Mouse (Mus musculus) liver, postnatal 0 days (tissue): Measurements from ENCODE around the gene Keap1. TPM values are rescaled to one million over a fixed set of nuclear protein-coding genes. Genes with fewer than 3 reads are reported as not detected.

Experiments
- ATAC-seq: fragments of 200-750 bp; cut with Nextera tagmentation; 2 replicates; pipeline ENCODE4 v1.8.0; 2017; ENCODE audit warnings: mild to moderate bottlenecking, moderate library complexity
- DNase-seq: peaks from one replicate; pipeline ENCODE4 v3.0.0-alpha.2; 2016
- H3K27ac ChIP-seq: fragments of 300-500 bp; sonication (generic); 2 replicates; pipeline ENCODE4 v1.5.1; 2014; ENCODE audit warnings: antibody characterized with exemption, moderate library complexity, mild to moderate bottlenecking, low read depth
- H3K27me3 ChIP-seq: fragments of 300-500 bp; sonication (generic); 2 replicates; pipeline ENCODE4 v1.6.1; 2014; ENCODE audit warnings: low read length, control low read depth, mixed read lengths; ENCODE audit not compliant: insufficient read depth
- H3K36me3 ChIP-seq: fragments of 300-500 bp; sonication (generic); replicated peaks from 2 replicates; pipeline ENCODE4 v1.6.1; 2014; ENCODE audit warnings: mild to moderate bottlenecking, control low read depth, low read length, moderate library complexity, mixed read lengths; ENCODE audit not compliant: insufficient read depth
- H3K4me1 ChIP-seq: fragments of 300-500 bp; sonication (generic); 2 replicates; pipeline ENCODE4 v1.6.1; 2014; ENCODE audit warnings: antibody characterized with exemption, mild to moderate bottlenecking, control low read depth; ENCODE audit not compliant: insufficient read depth
- H3K4me2 ChIP-seq: fragments of 300-500 bp; sonication (generic); 2 replicates; pipeline ENCODE4 v1.6.1; 2014; ENCODE audit warnings: low read depth, mild to moderate bottlenecking, low read length, moderate library complexity, mixed read lengths
- H3K4me3 ChIP-seq: fragments of 300-500 bp; sonication (generic); 2 replicates; pipeline ENCODE4 v1.5.1; 2014; ENCODE audit warnings: low read depth, low read length
- H3K9ac ChIP-seq: fragments of 300-500 bp; sonication (generic); replicated peaks from 2 replicates; pipeline ENCODE4 v1.6.1; 2014; ENCODE audit warnings: mild to moderate bottlenecking, moderate library complexity
- H3K9me3 ChIP-seq: fragments of 300-500 bp; sonication (generic); 2 replicates; pipeline ENCODE4 v1.6.1; 2016; ENCODE audit warnings: mild to moderate bottlenecking, control low read depth, low read length, mixed read lengths
- CTCF ChIP-seq: sonication (generic); IDR thresholded peaks from 2 replicates; pipeline ENCODE4 v1.5.1; 2016; ENCODE audit warnings: antibody characterized with exemption, low read depth
- EP300 ChIP-seq: IDR thresholded peaks from 2 replicates; pipeline ENCODE4 v1.6.1; 2016; ENCODE audit warnings: antibody characterized with exemption, low read depth, mild to moderate bottlenecking
- WGBS: fragments of 180-500 bp; shearing (Covaris S2); extraction: QIAGEN DNeasy Blood & Tissue Kit; methylation state at CpG from one replicate; pipeline ENCODE4 v1.1.7; 2014; ENCODE audit not compliant: insufficient replicate concordance; 5-methylcytosine and 5-hydroxymethylcytosine counted together
- polyA plus RNA-seq: library from polyadenylated mRNA; unstranded; fragments of >200 nt; fragmentation: Nextera tagmentation; extraction: Ambion mirVana; gene quantifications from 2 replicates; pipeline ENCODE4 v1.2.1, GENCODE M21; 2015

Gene Keap1
- polyA plus RNA-seq, 1 experiment from 2014 or later: 26.5 TPM

GRCm38 (mm10) chr9:21254690-21255089 is 15.5 kb upstream of the Keap1 start:
- Histone ChIP-seq H3K9ac (no peak overlapping the region), H3K4me1 (peaks cover 2% of the 10 kb centered on the region), H3K27ac (no peak overlapping the region), H3K36me3 (no peaks in the 10 kb centered on the region), H3K4me3 (no peak overlapping the region), H3K27me3 (peaks cover 15% of the 10 kb centered on the region), H3K9me3 (no peaks in the 10 kb centered on the region), H3K4me2 (no peak overlapping the region)
- ATAC-seq (no peak), DNase-seq (no peak)
- TF ChIP-seq CTCF (no peak), EP300 (no peak)

GRCm38 (mm10) chr9:21251116-21251735 is 12.1 kb upstream of the Keap1 start:
- Histone ChIP-seq H3K9me3 (no peaks in the 10 kb centered on the region), H3K36me3 (no peaks in the 10 kb centered on the region), H3K9ac (no peak overlapping the region), H3K4me1 (peaks cover 15% of the 10 kb centered on the region), H3K27ac (no peak overlapping the region), H3K4me3 (no peak overlapping the region), H3K4me2 (no peak overlapping the region), H3K27me3 (peaks cover 44% of the 10 kb centered on the region)
- no peak for TF ChIP-seq EP300
- no peak for TF ChIP-seq CTCF
- DNase-seq (no peak), ATAC-seq (no peak)
- 73% methylated on average over 13 of the region's 13 CpGs for WGBS

DNA sequence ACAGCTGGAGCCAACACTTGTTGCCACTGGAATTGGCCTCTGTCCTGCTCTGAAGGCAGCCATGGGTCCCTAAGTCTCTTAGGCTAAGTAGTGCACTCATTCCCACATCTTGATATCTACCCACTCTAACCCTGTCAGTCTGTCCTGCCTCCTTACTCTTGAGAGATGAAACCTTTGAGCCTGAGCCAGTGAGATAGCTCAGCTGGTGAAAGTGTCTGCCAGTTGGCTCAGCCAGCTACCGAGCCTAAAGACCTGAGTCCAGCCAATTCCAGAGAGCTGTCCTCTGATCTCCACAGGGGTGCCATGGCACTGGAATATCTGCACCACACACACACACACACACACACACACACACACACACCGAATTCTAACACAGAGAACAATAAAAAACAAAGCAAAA is 11.3 kb upstream of the Keap1 start:
- H3K27ac ChIP-seq: no peak overlapping the region
- 48% methylated on average over 2 of the region's 2 CpGs for WGBS
- H3K9ac ChIP-seq: no peak overlapping the region
- TF ChIP-seq CTCF (no peak), EP300 (no peak)
- peaks cover 49% of the 10 kb centered on the region for H3K27me3 ChIP-seq
- H3K4me1 ChIP-seq: peaks cover 15% of the 10 kb centered on the region
- H3K4me3 ChIP-seq: no peak overlapping the region
- H3K9me3 ChIP-seq: no peaks in the 10 kb centered on the region
- DNase-seq (no peak), ATAC-seq (no peak)
- H3K36me3 ChIP-seq: no peaks in the 10 kb centered on the region
- H3K4me2 ChIP-seq: no peak overlapping the region

GRCm38 (mm10) chr9:21249629-21250508 is 10.7 kb upstream of the Keap1 start:
- 0 out of 2 replicates have a peak overlapping the region, but pooled peaks have one; percentile 11 for H3K27ac ChIP-seq
- TF ChIP-seq EP300 (no peak), CTCF (no peak)
- no peak overlapping the region for H3K4me2 ChIP-seq
- no peaks in the 10 kb centered on the region for H3K36me3 ChIP-seq
- no peak overlapping the region for H3K9ac ChIP-seq
- 22% methylated on average over 17 of the region's 17 CpGs for WGBS
- H3K27me3 ChIP-seq: peaks cover 55% of the 10 kb centered on the region
- H3K4me1 ChIP-seq: peaks cover 18% of the 10 kb centered on the region
- H3K4me3 ChIP-seq: no peak overlapping the region
- H3K9me3 ChIP-seq: no peaks in the 10 kb centered on the region
- peak; percentile 54 for DNase-seq
- ATAC-seq: peak; percentile 80

DNA sequence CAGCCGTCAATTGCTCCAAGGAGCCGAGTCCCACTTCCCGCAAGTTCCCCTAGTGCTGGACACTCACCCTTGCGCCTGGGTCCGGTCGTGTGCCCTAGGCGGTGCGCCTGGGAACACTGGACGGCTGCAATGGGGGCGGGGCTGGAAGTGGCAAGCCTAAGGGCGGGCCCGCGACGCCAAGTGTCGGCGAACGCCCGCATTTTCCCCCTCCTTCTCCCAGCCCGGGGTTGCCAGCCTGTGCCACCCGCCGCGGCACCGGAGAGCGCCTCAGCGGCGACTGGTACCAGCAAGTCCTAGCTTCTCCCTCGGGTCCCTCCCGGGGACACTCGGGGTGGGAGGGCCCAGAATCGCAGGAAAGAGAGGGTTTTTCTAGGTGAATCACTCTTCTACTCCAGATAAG is 9.2 kb upstream of the Keap1 start, which contains the start of gene S1pr5:
Gene S1pr5, minus strand, starts transcription at position 118 of the 400 bp plus-strand sequence.
- Histone ChIP-seq H3K4me1 (peaks cover 26% of the 10 kb centered on the region), H3K27me3 (peaks cover 71% of the 10 kb centered on the region), H3K27ac (no peak within 1 kb of the TSS), H3K4me3 (peak within 1 kb of the TSS; percentile 28), H3K9ac (peak within 1 kb of the TSS; percentile 38; the same call in 1 of the 2 replicates), H3K36me3 (no peaks in the 10 kb centered on the region), H3K9me3 (no peaks in the 10 kb centered on the region), H3K4me2 (peak within 1 kb of the TSS; percentile 62)
- WGBS: 2% methylated on average over 30 of the region's 30 CpGs
- TF ChIP-seq EP300: no peak
- no peak for TF ChIP-seq CTCF
- ATAC-seq (0 out of 2 replicates have a peak, but pooled peaks have one; percentile 24), DNase-seq (peak; percentile 65)

- no peak for TF ChIP-seq CTCF
- TF ChIP-seq EP300: no peak
- H3K4me2 ChIP-seq: peak overlapping the region; percentile 5; the same call in 1 of the 2 replicates
- no peak overlapping the region for H3K4me3 ChIP-seq
- 77% methylated on average over 1 of the region's 1 CpGs for WGBS
- H3K9me3 ChIP-seq: no peaks in the 10 kb centered on the region
- no peak for DNase-seq
- no peaks in the 10 kb centered on the region for H3K36me3 ChIP-seq
- no peak overlapping the region for H3K27ac ChIP-seq
- peaks cover 76% of the 10 kb centered on the region for H3K27me3 ChIP-seq
- no peak for ATAC-seq
- peaks cover 26% of the 10 kb centered on the region for H3K4me1 ChIP-seq
- H3K9ac ChIP-seq: no peak overlapping the region
These were observed 7.2 kb upstream of the Keap1 start for GRCm38 (mm10) chr9:21246342-21246741.
